Mouse (Mus musculus): ENCODE measurements around the gene Fxn. TPM values are rescaled to one million over a fixed set of nuclear protein-coding genes. Genes with fewer than 3 reads are reported as not detected.
"Not testable (repeated sequence)": the region's sequence is repeated elsewhere in the genome, so short reads cannot be mapped to it uniquely, and the experiment has no call there.

Fxn gene
- total RNA-seq, 4 experiments from 2014 or later, result 17.4 to 20.6 (median 18.7) TPM

DNA sequence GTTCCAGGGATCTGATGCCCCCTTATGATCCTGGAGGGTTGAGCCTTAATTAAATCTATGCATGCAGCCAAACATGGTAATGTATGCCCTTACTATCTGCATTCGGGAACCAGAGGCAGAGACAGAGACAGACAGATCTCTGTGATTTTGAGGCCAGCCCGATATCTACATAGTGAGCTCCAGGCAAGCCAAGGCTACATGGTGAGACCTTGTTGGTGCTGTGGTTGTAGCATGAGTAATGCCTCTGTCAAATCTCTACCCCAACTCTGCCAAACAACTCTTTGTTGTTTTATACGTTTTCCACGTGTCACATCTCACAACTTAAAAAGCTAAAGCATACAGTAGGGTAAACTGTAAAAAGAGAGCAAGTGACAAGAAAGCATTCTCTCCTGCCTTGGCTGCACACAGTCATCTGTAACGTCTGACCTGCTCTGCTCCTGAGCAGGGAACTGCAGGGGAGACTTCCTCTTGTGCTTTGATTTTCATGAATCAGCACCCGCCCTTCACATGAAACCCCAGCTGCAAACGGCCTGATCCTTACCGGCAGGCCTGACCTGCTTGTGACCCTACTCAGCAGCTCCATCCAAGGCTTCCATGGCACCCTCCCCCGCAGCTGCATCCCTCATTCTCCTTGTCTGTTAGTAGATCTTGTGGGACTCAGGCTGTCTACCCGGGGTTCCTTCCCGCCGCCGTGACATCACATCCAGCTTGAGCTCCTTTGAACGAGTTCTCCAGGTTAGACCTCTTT is 38.4 kb downstream of the Fxn start:
- DNase-seq (ENCODE audit: low spot score in 2 of 2), result no peak

DNA sequence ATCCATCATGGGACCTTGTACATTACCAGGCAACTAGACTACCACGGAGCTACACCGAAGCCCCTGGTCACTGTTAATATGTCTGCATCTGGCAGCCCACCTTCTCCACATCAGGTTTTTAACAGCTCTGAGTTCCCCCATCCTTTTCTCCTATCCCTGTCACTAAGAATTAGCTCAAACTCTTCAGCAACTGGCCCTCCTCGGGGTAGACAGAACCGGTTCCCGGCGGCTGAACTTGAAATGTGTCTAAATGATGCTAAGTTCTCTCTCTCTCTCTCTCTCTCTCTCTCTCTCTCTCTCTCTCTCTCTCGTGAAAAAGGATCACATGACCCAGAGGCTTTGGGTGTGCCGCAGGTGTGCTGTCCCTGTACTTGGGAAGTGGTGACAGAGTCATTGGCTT is 39.1 kb downstream of the Fxn start:
- no peak for DNase-seq (ENCODE audit: low spot score in 2 of 2)

DNA sequence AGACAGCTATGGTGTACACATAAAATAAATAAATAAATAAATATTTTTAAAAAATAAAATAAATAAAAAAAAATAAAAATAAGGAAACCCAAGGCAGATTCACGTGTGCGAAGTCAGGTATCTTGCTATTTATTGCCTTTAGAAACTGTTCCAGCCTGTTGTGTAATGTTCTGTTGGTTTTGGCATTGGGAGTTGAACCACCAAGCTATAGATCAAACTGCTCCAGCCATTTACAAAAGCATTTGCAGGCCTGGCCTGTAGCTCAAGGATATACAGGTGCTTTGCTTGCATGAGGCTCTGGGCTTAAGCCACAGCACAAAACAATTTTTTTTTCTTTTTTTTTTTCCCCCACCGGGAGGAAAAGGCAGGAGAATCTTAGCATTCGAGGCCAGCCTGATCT is 42.4 kb downstream of the Fxn start:
- DNase-seq (ENCODE audit: low spot score in 2 of 2), result no peak

DNA sequence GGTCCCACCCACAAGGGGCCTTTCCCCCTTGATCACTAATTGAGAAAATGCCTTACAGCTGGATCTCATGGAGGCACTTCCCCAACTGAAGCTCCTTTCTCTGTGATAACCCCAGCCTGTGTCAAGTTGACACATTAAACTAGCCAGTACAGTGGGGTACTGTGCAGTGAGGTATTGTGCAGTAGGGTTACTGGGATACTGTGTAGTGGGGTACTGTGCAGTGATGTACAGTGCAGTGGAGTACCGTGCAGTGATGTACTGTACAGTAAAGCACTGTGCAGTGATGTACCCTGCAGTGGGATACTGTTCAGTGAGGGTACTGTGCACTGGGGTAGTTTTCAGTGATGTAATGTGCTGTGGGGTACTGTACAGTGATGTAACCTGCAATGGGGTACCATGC is 48.0 kb downstream of the Fxn start:
- not testable (repeated sequence) for DNase-seq (ENCODE audit: low spot score in 2 of 2)

DNA sequence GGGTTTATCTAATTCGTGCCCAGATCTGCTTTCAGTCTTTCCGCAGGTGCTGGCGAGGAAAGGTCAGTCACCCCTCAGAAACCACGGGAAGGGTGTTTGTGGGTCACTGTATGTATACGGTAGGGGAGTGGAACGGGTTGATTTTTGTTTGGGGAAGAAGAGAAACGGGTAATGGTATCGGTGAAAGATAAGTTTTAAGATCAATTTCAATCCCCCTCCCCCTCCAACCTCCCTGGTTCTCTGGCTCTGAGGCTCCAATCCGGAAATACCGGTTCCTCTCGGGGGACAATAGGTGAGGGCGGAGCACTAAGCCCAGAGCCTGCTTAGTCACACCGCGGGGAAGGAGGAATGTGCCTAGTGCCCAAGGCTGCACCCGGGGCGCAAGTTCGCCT is 55.1 kb downstream of the Fxn start:
- DNase-seq (ENCODE audit: low spot score in 2 of 2), result no peak

DNA sequence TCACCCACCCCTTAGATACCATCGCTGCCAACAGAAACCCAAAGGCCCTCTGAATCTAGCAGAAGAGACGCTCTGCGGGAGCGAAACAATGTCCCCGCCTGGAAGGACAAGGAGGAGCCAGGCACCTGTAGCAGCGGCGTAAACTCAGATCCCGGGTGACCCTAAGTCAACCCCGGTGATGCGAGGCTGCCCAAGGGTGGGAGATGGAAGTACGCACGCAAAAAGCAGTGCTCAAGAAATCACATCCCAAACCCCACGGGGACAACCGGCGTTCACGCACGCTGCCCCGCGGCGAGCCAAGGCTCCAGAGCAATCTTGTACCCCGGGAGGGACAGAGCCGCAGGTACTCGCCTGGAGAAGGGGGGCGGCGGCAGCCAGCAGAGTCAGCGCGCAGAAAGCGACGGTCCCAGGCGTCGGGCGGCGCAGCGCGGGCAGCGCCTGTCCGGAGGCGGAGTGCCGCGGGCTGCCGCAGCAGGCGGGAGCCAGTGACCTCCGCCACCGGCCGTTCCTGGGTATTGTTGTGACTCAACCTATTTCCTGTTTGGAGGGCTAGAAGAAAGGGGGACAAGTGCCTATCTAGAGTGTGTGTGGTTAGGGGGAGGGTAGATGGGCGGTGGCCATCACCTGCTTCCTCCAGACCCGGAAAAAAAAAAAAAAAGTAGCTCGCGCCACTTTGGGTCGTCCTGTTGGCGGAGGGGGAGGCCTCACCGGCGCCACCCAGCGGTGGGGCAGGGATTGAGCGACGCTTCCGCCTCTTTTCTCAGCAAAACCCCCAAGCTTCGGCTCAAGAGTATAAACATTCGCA is 55.7 kb downstream of the Fxn start, which contains the start of gene Tjp2:
Gene Tjp2 (minus strand): TSS at position 531 of the 805 bp plus-strand sequence.
- peak; percentile 17 to 18 for DNase-seq (ENCODE audit: low spot score in 2 of 2)

DNA sequence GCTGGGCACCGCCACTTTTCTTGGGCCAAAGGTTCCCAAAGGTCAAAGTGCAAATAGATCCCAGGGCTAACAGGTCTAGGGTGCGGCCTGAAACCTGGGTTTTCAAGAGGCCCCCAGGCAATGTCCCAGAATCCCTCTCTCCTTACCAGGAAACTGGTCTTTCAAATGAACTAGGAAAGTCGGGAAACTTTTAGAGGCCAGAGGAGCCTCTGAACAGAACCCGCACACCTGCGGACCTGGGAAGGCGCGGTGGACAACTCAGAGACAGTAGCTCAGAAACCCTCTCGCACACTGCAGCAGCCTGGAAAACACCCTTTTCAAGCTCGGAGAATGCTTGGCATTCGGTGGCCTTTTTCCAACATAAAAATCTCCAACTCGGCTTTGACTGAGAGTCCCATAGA is 56.6 kb downstream of the Fxn start:
- no peak for DNase-seq (ENCODE audit: low spot score in 2 of 2)

DNA sequence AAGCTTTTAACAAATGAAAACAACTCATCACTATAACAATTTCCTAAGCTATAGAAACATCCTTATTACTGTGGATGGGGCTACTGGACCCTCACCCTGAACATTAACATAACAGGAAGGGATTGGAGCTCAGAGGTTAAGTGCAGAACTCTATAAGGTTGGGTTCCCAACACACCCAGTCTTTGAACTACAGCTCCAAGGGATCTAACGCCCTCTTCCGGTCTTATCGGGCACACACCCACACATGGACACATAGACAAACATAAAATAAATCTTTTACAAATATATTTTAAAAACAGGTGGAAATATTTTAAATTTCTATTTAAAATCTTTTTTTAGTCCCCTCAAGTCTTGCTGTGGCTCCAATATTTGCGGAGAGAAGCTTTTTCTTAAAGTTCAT is 59.0 kb downstream of the Fxn start:
- no peak for DNase-seq (ENCODE audit: low spot score in 2 of 2)

DNA sequence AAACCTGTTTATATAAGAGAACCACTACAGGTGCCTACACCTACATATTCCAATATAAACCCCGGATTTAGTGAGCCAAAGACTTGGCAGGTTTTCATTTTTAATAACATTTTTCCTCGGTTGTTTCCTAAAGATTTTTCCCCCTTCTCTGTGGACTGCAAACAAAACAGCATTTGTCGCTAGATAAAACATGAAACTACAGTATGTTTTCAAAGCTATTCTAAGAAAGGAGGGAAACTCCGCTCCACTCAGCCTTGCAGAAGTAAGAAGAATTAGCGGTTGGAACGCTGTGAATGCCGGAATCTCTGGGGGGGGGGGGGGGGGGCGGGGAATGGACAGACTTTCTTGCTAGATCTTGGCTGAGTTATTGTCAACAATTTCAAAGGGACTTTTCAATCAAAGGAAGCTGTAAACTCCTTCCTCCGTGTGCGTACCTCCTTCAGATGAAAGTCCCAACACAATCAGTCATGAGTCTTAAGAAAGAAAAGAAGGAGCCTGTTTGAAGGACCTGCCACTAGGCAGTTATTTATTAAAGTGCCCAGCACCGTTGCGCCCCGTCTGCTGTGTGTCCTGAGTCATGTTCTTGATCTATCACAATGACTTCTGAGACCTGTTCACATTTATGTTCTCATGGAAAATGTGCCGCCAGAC is 59.5 kb downstream of the Fxn start:
- DNase-seq (ENCODE audit: low spot score in 2 of 2), result no peak

DNA sequence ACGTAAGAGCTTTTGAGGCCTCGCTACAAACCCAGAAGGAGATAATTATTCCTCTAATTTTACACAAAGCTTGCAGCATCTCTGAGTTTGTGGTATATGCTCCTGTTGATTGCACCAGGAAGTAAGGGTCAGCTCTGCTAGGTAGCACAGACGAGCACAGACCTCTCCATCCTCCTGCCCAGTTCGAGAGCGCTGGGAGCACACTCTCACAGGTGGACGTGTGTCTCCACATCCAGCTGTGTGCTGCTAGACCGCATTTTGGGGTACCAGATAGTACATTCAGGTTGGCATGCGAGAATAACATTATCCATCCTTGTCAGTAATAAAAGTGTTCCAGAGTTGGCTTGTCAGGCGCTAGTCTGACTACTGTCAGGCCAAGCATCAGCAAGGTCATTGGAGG is 61.4 kb downstream of the Fxn start:
- DNase-seq (ENCODE audit: low spot score in 2 of 2), result no peak

DNA sequence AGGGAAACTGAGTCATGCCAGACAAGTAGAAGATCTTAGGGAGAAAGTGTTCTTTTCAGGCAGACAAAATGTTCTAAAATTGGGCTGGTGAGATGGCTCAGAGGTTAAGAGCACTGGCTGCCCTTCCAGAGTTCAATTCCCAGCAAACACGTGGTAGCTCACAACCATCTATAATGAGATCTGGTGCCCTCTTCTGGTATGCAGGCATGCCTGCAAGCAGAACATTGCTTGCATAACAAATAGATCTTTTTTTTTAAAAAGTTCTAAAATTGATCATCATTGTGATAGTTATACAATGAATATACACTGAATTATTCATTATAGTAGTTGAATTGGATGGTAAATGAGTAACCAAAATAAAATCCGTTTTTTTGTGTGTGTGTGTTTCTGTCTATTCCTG is 62.1 kb downstream of the Fxn start:
- DNase-seq (ENCODE audit: low spot score in 2 of 2), result no peak

DNA sequence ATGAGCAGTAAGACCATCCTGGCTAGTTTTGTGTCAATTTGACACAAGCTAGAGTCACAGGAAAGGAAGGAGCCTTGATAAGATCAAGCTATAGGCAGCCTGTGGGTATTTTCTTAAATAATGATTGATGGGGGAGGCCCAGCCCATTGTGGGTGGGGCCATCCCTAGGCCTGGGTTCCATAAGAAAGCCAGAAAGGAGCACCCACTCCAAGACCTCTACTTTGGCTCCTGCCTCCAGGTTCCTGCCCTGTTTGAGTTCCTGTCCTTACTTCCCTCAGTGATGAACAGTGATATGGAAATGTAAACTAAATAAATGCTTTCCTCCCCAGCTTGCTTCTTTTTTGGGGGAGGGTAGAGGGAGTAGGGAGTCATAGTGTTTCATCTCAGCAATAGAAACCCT is 62.6 kb downstream of the Fxn start:
- no peak for DNase-seq (ENCODE audit: low spot score in 2 of 2)

DNA sequence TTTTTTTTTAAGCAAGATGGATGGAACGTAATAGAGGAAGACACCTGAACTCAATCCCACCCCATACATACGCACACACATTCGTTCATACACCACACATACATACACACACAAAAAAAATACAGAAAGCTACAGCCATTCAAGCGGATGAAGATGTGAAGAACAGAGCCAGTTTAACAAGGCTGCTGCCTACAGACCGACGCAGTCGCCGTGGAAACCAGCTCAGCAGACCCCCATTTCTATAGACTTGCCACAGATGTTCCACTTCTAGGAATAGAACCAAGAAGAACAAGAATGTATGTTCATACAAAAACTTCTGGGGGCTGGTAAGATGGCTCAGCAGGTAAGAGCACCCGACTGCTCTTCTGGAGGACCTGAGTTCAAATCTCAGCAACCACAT is 63.6 kb downstream of the Fxn start:
- DNase-seq (ENCODE audit: low spot score in 2 of 2), result no peak

DNA sequence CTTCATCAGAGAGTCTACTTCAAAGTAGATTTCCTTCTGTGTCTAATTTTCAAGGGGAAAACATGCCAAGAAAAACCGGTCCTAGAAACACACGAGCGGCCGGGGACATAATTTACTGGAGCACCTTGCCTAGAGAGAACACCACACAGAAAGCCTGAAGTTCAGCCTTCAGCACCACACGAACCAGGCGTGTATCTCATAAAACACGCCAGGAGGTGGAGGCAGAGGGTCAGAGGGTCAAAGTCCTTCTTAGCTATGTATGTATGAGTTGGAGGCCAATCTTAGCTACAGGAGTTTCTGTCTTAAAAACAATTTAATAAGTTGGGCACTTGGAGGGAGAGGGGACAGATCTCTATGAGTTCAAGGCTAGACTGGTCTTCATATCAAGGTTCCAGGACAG is 65.5 kb downstream of the Fxn start:
- DNase-seq (ENCODE audit: low spot score in 2 of 2), result no peak

DNA sequence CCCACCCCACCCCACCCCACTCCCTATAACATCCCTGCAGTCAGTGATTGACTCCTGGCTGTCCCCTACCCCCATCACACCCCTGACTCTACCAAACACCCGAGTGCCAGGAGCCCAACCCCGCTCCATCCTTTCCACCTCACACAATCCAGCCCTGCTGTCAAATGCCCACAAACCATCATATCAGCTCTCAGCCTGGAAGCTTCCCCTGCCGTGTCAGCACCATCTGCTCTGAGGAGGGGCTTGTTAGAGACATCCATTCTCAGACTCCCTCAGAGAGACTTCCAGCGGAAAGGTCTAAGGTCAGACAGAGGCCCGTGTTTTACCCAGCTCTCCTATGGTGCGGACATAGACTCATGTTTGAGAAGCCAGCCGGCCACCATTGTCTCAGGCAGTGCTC is 67.1 kb downstream of the Fxn start:
- no peak for DNase-seq (ENCODE audit: low spot score in 2 of 2)

DNA sequence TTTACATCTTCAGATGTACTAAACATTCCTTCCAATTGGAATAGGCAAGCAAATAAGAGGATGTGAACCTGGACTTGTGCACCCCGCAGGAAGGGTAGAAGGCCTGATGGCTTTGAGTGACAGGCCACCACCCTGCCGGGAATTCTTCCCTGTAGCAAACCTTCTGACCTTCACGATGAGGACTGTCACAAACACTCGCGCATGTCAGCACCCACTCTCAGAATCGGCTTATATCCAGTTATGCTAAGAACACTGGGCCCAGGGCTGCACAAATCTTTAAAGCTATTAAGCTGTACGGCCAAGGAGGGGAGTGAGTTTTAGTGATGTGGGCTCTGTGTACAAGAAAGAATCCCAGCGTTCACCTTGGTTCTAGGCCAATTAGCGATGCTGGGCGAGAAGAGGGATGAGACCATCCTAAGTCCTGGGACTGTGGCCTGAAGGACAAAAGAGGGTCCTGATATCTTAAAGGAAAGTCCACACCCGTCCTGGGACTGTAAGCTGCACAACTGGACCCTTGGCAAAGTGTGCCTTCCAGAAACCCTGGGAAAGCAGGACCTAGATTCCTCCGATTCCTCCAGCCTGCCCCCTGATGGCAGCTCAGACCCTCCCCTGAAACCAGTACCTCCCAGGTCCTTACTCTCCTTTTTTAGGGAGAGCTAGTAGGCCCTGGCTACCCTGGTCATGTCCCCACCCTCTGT is 67.7 kb downstream of the Fxn start:
- DNase-seq (ENCODE audit: low spot score in 2 of 2), result no peak

Other genes starting within 250 kb of the Fxn start
- gene Fam189a2, start 249.6 kb downstream of the Fxn start, total RNA-seq (2022), result 10 to 100 TPM; 21.5 to 31.0 (median 28.2) TPM
- gene Tjp2, start 55.6 kb downstream of the Fxn start, total RNA-seq (2022), result 1 to 10 TPM; 2.6 to 4.6 (median 4.0) TPM
- gene Fam122a, start 196.8 kb upstream of the Fxn start, total RNA-seq (2022), result 10 to 100 TPM; 22.1 to 33.4 (median 28.1) TPM